11 mouse cellular contexts compared by ENCODE assay signal in the genomic region with DNA sequence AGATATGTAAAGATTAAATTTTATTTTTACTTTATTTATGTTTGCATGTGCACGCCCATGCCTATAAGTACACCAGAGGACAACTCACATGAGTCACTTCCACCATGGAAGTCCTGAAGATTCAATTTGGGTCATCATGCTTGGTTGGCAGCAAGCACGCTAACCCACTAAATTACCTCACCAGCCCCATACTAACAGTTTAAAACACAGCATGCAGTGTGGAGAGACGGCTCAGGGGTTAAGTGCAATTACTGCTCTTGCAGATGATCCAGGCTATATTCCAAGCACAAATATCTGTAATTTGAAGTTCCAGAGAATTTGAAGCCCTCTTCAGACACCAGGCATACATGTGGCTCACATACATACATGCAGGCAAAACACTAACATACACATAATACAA.
"Had no signal": no experiment of that assay in that cellular context is flagged by ENCODE, and none has a peak within 500 bp of the region (broad histone marks: within the 10 kb centered on the region; RNA-seq: fewer than 3 reads in every experiment).

No protein-coding gene starts in this region.

- DNase-seq: left cerebral cortex, postnatal 4 days; liver, embryonic 13.5 days; liver, postnatal 0 days; lung, adult 18-20 months; lung, adult 2 months; lung, embryonic 14.5 days; lung, postnatal 10 days; lung, postnatal 14 days; lung, postnatal 36 days; lung, postnatal 4 days; midbrain, embryonic 14.5 days had no signal
